Mouse (Mus musculus) thymus, adult 2 months (tissue): ENCODE measurements around the gene Ipo4. TPM values are rescaled to one million over a fixed set of nuclear protein-coding genes. Genes with fewer than 3 reads are reported as not detected.

Source experiments
- DNase-seq: peaks from one replicate; pipeline ENCODE4 v3.0.0; 2021
- H3K27ac ChIP-seq: fragments of 200-500 bp; 2 replicates; pipeline ENCODE4 v1.5.1; 2012; ENCODE audit warnings: low read length, control low read depth; ENCODE audit not compliant: control insufficient read depth, insufficient read depth
- H3K27me3 ChIP-seq: fragments of 200-500 bp; 2 replicates; pipeline ENCODE4 v1.6.1; 2012; ENCODE audit warnings: mild to moderate bottlenecking, low read length, moderate library complexity, mixed read lengths; ENCODE audit not compliant: control insufficient read depth, insufficient read depth
- H3K36me3 ChIP-seq: fragments of 200-500 bp; 2 replicates; pipeline ENCODE4 v1.6.1; 2012; ENCODE audit warnings: mild to moderate bottlenecking, low read length, moderate library complexity; ENCODE audit not compliant: control insufficient read depth, insufficient read depth
- H3K4me1 ChIP-seq: fragments of 200-500 bp; replicated peaks from 2 replicates; pipeline ENCODE4 v1.6.1; 2012; ENCODE audit warnings: low read length; ENCODE audit not compliant: control insufficient read depth, insufficient read depth
- H3K4me3 ChIP-seq: fragments of 200-500 bp; 2 replicates; pipeline ENCODE4 v1.5.1; 2012; ENCODE audit warnings: mild to moderate bottlenecking, low read length, control low read depth, moderate library complexity; ENCODE audit not compliant: control insufficient read depth, insufficient read depth
- CTCF ChIP-seq: fragments of 200-500 bp; IDR thresholded peaks from 2 replicates; pipeline ENCODE4 v1.5.1; 2012; ENCODE audit warnings: mild to moderate bottlenecking, control low read depth, low read length, moderate library complexity, borderline replicate concordance; ENCODE audit not compliant: control insufficient read depth, poor library complexity, insufficient read depth; ENCODE audit errors: extremely low read depth
- POLR2A ChIP-seq: fragments of 200-500 bp; IDR thresholded peaks from 2 replicates; pipeline ENCODE4 v1.6.1; 2012; ENCODE audit warnings: mild to moderate bottlenecking, low read length, control low read depth, moderate library complexity; ENCODE audit not compliant: control insufficient read depth, poor library complexity, insufficient read depth; ENCODE audit errors: extremely low read depth
- WGBS: fragments of 180-500 bp; shearing (Covaris S2); methylation state at CpG from one replicate; pipeline ENCODE4 v1.1.7; 2018; 5-methylcytosine and 5-hydroxymethylcytosine counted together
- polyA plus RNA-seq: library from polyadenylated mRNA; depleted of rRNA; stranded (reverse); fragments of >200 nt; gene quantifications from 2 replicates; pipeline ENCODE4 v1.2.3, GENCODE M21; 2012

The Ipo4 gene
- polyA plus RNA-seq, 1 experiment, result 71.6 TPM

DNA sequence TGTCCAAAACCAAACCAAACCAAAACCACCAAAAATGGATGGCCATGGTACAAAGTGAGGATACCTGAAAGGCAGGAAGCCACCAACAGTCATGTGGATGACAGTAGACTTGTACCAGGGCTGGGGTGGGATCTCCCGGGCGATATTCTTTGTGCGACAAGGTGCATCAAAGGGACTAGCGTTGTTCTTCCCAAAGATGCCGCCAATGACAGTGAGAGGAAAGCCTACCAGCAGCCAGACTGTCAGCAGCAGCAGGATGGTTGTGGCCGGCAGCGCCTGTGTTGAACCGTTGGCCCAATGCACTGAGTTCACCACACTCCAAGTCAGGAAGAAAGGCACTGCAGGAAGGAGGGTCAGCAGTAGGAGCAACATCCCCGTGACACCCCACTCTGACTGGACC lies 2.0 kb upstream of the Ipo4 start, which contains the start of gene Gm49378:
Gm49378 (minus strand) TSS at position 101 of the 400 bp plus-strand sequence.
- TF ChIP-seq CTCF (no peak), POLR2A (no peak)
- Histone ChIP-seq H3K4me1 (peaks cover 13% of the 10 kb centered on the region), H3K27ac (no peak within 1 kb of the TSS), H3K36me3 (no peaks in the 10 kb centered on the region; the same call in 1 of the 2 replicates), H3K27me3 (no peaks in the 10 kb centered on the region), H3K4me3 (no peak within 1 kb of the TSS)
- 95% methylated on average over 9 of the region's 9 CpGs for WGBS
- no peak for DNase-seq

DNA sequence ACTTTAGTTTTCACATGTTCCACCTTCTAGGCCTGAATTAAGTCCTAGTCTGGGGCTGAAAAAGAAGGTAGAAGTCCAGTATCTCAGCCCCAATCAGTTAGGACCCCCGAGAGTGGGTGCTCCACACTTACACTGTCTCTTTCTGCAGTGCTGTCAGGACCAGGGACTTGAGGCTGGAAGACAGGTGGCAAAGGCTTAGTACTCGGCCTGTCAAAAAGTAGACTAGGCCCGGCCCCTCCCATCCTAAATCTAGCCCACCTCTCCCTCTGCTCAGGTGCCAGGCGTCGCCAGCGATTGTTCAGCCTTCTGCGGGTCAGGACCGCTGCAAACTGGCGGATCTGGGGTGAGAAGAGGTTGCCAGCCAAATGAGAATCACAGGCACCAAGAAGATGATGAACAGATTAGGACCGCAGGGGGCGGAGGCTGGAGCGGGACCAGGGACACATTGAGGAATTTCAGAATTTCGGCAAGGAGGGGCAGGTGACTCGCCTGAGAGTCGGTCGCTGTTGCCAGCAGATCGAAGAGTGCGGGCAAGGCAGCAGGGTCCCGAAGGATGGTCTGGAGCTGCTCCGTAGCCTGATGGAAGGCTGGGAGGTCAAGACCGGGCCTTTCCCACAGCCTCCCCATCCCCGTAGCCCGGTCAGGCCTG lies 759 bp downstream of the Ipo4 start:
- Histone ChIP-seq H3K4me3 (peak overlapping the region; percentile 51), H3K36me3 (no peaks in the 10 kb centered on the region; the same call in 1 of the 2 replicates), H3K27ac (no peak overlapping the region), H3K4me1 (peaks cover 6% of the 10 kb centered on the region), H3K27me3 (no peaks in the 10 kb centered on the region)
- TF ChIP-seq POLR2A (no peak), CTCF (no peak)
- WGBS, result 7% methylated on average over 23 of the region's 23 CpGs
- no peak for DNase-seq

DNA sequence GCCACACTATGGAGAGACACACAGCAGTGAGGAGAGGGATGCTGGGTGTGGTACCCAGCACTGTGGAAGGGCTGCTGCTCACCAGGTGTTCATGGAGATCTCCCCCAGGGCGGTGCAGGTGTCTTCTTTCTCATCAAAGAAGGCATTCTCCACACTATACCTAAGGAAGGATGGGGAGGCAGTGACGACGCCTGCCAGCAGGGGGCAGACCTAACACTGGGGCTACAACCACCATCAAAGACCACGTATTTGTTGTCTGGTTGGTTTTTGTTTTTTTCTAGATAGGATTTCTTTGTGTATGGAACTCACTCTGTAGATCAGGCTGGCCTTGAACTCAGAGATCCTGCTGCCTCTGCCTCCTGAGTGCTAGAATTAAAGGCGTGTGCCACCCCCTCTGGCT lies 6.4 kb downstream of the Ipo4 start:
- Histone ChIP-seq H3K27me3 (no peaks in the 10 kb centered on the region), H3K4me3 (no peak overlapping the region), H3K36me3 (no peaks in the 10 kb centered on the region), H3K27ac (no peak overlapping the region), H3K4me1 (no peaks in the 10 kb centered on the region)
- WGBS, result 38% methylated on average over 5 of the region's 5 CpGs
- TF ChIP-seq POLR2A, result no peak
- peak; percentile 84; the same call in 1 of the 2 replicates for TF ChIP-seq CTCF
- DNase-seq, result peak; percentile 81

GRCm38 (mm10) chr14:55628077-55628827 lies 7.5 kb downstream of the Ipo4 start:
- H3K27ac ChIP-seq, result no peak overlapping the region
- H3K4me3 ChIP-seq, result no peak overlapping the region
- no peak for DNase-seq
- no peaks in the 10 kb centered on the region for H3K4me1 ChIP-seq
- H3K36me3 ChIP-seq, result no peaks in the 10 kb centered on the region
- no peaks in the 10 kb centered on the region for H3K27me3 ChIP-seq
- WGBS, result 98% methylated on average over 27 of the region's 27 CpGs
- TF ChIP-seq CTCF (no peak), POLR2A (no peak)

- H3K27ac ChIP-seq, result no peak overlapping the region; the same call in 1 of the 2 replicates
- 20% methylated on average over 22 of the region's 22 CpGs for WGBS
- TF ChIP-seq CTCF, result no peak
- TF ChIP-seq POLR2A, result no peak
- DNase-seq, result no peak
- peak overlapping the region; percentile 24 for H3K4me3 ChIP-seq
- no peaks in the 10 kb centered on the region for H3K27me3 ChIP-seq
- no peaks in the 10 kb centered on the region for H3K36me3 ChIP-seq
- peaks cover 8% of the 10 kb centered on the region for H3K4me1 ChIP-seq
These were observed 17.1 kb downstream of the Ipo4 start for GRCm38 (mm10) chr14:55618486-55619195.

- Histone ChIP-seq H3K36me3 (no peaks in the 10 kb centered on the region), H3K27me3 (no peaks in the 10 kb centered on the region), H3K27ac (no peak within 1 kb of the TSS; the same call in 1 of the 2 replicates), H3K4me3 (peak within 1 kb of the TSS; percentile 24), H3K4me1 (peaks cover 8% of the 10 kb centered on the region)
- WGBS, result 46% methylated on average over 21 of the region's 21 CpGs
- TF ChIP-seq CTCF, result no peak
- no peak for TF ChIP-seq POLR2A
- DNase-seq, result no peak
These were observed 17.9 kb downstream of the Ipo4 start, which contains the start of gene Rec8 for GRCm38 (mm10) chr14:55617822-55618221. Gene Rec8 (plus strand): TSS chr14:55618037.
